Mouse (Mus musculus): ENCODE measurements at regions not wholly inside any gene's neighbourhood (a gene's known extent, or its start where the extent isn't known, plus 50 kb on each side); places are given as distances from the start of the nearest gene placed in this dataset.

DNA sequence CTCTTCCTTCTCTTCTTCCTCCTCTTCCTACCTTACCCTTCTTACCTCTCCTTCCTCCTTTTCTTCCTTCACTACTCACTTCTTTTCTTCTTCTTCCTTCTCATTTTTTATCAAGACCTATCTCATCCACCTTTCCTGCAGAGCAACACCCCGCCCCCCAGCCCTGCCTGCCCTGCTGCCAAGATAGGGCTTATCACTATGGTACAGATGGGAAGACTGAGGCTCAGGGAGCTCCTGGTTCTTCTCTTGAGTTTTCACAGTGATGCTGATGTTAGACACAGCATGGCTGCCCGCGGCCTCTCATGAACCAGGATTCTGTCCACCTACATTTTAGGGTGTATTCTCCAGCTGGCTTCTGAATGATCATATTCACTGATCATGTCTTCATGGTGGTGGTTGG lies 100.0 kb upstream of the Mki67 start:
- TF ChIP-seq POLR2A (IDR thresholded peaks at IDR 0.05; ENCODE audit: low read depth, low read length): no peak
- no peak for TF ChIP-seq CTCF (conservative IDR thresholded peaks at IDR 0.05; ENCODE audit: insufficient read depth, insufficient read length, low read depth, low read length)
- no peak overlapping the region for H3K27ac ChIP-seq (ENCODE audit: insufficient read depth, low read depth, low read length)
- WGBS: 95% methylated on average over 3 of the region's 3 CpGs
- H3K4me3 ChIP-seq (ENCODE audit: insufficient read depth, low read depth, low read length): no peak overlapping the region
- no peaks in the 10 kb centered on the region for H3K27me3 ChIP-seq (replicated peaks; ENCODE audit: control insufficient read depth, insufficient read depth, low read length)
- no peaks in the 10 kb centered on the region for H3K4me1 ChIP-seq (ENCODE audit: control insufficient read depth, insufficient read depth, low read length)
- DNase-seq: no peak
- no peaks in the 10 kb centered on the region for H3K36me3 ChIP-seq (ENCODE audit: control insufficient read depth, insufficient read depth, low read length)

DNA sequence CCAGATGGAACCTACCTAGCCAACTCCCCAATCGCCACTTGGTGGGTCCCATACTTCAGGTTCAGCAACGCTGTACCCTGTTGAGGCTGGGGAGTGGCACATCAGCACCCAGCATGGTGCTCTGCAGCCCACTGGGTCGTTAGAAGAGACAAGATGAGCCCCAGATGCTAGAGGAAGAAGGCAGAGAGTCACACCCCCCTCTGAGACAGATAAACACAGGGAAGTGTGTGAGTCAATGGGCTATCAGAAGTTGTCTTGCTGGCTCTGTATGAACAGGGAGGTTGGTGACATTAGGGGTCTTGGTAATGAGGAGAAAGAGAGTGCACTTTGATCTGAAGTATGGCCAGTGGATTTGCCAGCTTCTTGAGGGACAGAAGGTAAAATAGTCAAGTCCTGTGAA lies 101.7 kb upstream of the Mki67 start:
- DNase-seq: no peak

DNA sequence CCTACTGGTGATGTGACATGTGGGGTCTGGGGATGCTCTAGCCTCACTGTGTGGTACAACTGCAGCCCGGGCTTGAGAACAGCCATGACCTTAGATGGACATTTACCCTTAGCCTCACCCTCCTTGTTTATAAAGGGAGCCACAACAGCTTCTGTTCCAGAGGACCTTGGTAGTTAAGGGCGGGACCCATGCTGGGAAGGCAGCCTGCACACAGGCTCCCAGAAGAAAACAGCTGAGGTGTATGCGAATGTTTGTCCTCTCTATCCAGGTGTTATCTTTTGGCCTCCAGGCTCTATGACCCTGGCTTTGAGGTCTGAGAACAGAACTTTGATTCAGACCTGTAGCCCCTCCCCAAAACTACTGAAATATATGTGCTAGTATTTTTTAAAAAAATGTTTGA lies 102.1 kb upstream of the Mki67 start:
- TF ChIP-seq POLR2A (IDR thresholded peaks at IDR 0.05; ENCODE audit: low read depth, low read length): no peak
- no peak for TF ChIP-seq CTCF (conservative IDR thresholded peaks at IDR 0.05; ENCODE audit: insufficient read depth, insufficient read length, low read depth, low read length)
- 66% methylated on average over 3 of the region's 3 CpGs for whole genome bisulfite sequencing
- Histone ChIP-seq H3K36me3 (ENCODE audit: control insufficient read depth, insufficient read depth, low read length) (no peaks in the 10 kb centered on the region), H3K4me1 (ENCODE audit: control insufficient read depth, insufficient read depth, low read length) (no peaks in the 10 kb centered on the region), H3K27me3 (replicated peaks; ENCODE audit: control insufficient read depth, insufficient read depth, low read length) (no peaks in the 10 kb centered on the region), H3K4me3 (ENCODE audit: insufficient read depth, low read depth, low read length) (no peak overlapping the region), H3K27ac (ENCODE audit: insufficient read depth, low read depth, low read length) (no peak overlapping the region)
- DNase-seq: no peak

More for the DNA sequence above, 101.7 kb upstream of the Mki67 start:
- no peaks in the 10 kb centered on the region for H3K27me3 ChIP-seq (replicated peaks; ENCODE audit: control insufficient read depth, insufficient read depth, low read length)
- H3K4me1 ChIP-seq (ENCODE audit: control insufficient read depth, insufficient read depth, low read length): no peaks in the 10 kb centered on the region
- no peak overlapping the region for H3K4me3 ChIP-seq (ENCODE audit: insufficient read depth, low read depth, low read length)
- H3K36me3 ChIP-seq (ENCODE audit: control insufficient read depth, insufficient read depth, low read length): no peaks in the 10 kb centered on the region
- no peak overlapping the region for H3K27ac ChIP-seq (ENCODE audit: insufficient read depth, low read depth, low read length)
- WGBS: 71% methylated on average over 3 of the region's 3 CpGs
- TF ChIP-seq POLR2A (IDR thresholded peaks at IDR 0.05; ENCODE audit: low read depth, low read length) (no peak), CTCF (conservative IDR thresholded peaks at IDR 0.05; ENCODE audit: insufficient read depth, insufficient read length, low read depth, low read length) (no peak)

DNA sequence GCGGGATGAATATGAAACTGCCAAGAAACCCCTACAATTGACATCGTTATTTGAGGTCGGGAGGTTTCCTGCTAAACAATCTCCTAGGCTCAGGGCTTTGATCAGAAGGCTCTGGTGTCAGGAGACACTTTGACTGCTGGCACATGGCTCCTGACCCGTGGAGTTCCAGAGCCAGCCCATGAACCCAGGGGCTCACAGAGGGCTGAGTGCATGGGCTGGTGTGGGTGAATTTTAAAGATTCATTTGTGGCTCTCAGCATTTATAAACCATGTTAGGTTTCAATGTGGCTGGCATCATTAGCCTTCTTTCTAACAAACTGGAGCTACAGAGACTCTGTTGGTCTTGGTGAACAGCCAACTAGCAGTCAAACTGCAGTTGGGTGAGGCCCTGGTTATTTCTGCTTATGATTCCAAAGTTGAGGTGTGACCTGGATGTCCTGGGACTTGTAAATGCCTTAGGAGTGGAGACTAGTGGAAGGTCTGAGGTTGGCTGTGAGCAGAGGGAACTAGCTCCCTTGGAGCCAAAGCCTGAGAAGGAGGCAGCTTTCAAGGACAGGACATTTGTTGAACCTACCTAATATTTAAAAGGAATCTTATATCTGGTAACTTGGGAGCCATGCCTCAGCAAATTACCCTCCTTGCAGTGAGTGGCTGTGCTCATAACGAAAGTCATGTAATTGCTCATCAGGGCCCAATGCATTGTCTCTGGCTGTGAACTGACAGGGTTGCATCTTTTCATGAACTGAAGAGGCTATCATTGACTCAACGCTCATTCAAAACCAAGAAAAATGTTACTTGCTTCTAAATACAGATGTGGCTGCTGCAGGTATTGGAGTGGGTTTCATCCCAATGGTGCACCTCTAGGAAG lies 108.0 kb upstream of the Mki67 start:
- no peak for DNase-seq
- Histone ChIP-seq H3K4me3 (ENCODE audit: insufficient read depth, low read depth, low read length) (no peak overlapping the region), H3K27me3 (replicated peaks; ENCODE audit: control insufficient read depth, insufficient read depth, low read length) (no peaks in the 10 kb centered on the region), H3K27ac (ENCODE audit: insufficient read depth, low read depth, low read length) (no peak overlapping the region), H3K36me3 (ENCODE audit: control insufficient read depth, insufficient read depth, low read length) (no peaks in the 10 kb centered on the region), H3K4me1 (ENCODE audit: control insufficient read depth, insufficient read depth, low read length) (no peaks in the 10 kb centered on the region)
- WGBS: 44% methylated on average over 6 of the region's 6 CpGs
- no peak for TF ChIP-seq POLR2A (IDR thresholded peaks at IDR 0.05; ENCODE audit: low read depth, low read length)
- no peak for TF ChIP-seq CTCF (conservative IDR thresholded peaks at IDR 0.05; ENCODE audit: insufficient read depth, insufficient read length, low read depth, low read length)

DNA sequence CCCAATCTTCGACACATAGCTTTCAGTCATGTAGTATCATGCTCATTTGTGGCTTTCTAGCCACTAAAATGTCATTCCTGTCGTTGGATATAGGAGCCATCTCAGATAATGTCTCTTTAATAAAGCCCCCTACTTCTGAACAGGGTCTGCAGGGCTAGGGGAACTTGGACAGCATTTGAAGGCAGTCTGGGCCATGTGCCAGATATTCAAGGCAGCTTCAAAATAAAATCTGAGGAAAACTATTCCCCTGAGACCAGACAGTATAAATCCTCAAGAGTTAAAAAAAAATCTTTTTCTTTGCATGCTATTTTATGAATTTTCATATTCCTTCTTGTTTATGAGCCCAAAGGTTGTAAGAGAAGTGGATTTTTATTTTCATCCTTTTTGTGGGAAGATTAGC lies 113.1 kb upstream of the Mki67 start:
- no peak overlapping the region for H3K27ac ChIP-seq (ENCODE audit: insufficient read depth, low read depth, low read length)
- TF ChIP-seq POLR2A (IDR thresholded peaks at IDR 0.05; ENCODE audit: low read depth, low read length): no peak
- TF ChIP-seq CTCF (conservative IDR thresholded peaks at IDR 0.05; ENCODE audit: insufficient read depth, insufficient read length, low read depth, low read length): no peak
- H3K4me1 ChIP-seq (ENCODE audit: control insufficient read depth, insufficient read depth, low read length): no peaks in the 10 kb centered on the region
- H3K4me3 ChIP-seq (ENCODE audit: insufficient read depth, low read depth, low read length): no peak overlapping the region
- WGBS: 53% methylated on average over 2 of the region's 2 CpGs
- H3K27me3 ChIP-seq (replicated peaks; ENCODE audit: control insufficient read depth, insufficient read depth, low read length): no peaks in the 10 kb centered on the region
- H3K36me3 ChIP-seq (ENCODE audit: control insufficient read depth, insufficient read depth, low read length): no peaks in the 10 kb centered on the region
- no peak for DNase-seq

DNA sequence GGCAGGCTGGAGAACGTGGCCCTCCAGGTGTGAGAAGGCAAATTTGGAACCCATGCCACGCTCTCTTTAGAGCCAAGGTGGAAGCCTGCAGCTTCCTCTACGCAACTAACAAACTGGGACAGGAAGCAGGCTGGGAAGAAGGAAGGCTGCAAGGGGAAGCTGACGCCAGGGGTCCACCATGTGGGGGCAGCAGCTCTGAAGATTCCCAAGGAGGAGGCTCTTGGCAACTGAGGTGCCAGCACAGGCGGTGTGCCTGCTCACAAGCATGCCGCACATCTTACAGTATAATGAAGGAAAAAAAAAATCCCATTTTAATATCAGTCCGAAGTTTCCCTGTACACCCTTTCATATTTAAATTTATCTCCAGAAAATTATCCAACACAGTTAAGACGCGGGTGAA lies 117.3 kb upstream of the Mki67 start:
- Histone ChIP-seq H3K27me3 (replicated peaks; ENCODE audit: control insufficient read depth, insufficient read depth, low read length) (no peaks in the 10 kb centered on the region), H3K27ac (ENCODE audit: insufficient read depth, low read depth, low read length) (no peak overlapping the region), H3K4me1 (ENCODE audit: control insufficient read depth, insufficient read depth, low read length) (no peaks in the 10 kb centered on the region), H3K36me3 (ENCODE audit: control insufficient read depth, insufficient read depth, low read length) (no peaks in the 10 kb centered on the region), H3K4me3 (ENCODE audit: insufficient read depth, low read depth, low read length) (no peak overlapping the region)
- no peak for TF ChIP-seq CTCF (conservative IDR thresholded peaks at IDR 0.05; ENCODE audit: insufficient read depth, insufficient read length, low read depth, low read length)
- TF ChIP-seq POLR2A (IDR thresholded peaks at IDR 0.05; ENCODE audit: low read depth, low read length): no peak
- 75% methylated on average over 9 of the region's 9 CpGs for WGBS
- DNase-seq: no peak

DNA sequence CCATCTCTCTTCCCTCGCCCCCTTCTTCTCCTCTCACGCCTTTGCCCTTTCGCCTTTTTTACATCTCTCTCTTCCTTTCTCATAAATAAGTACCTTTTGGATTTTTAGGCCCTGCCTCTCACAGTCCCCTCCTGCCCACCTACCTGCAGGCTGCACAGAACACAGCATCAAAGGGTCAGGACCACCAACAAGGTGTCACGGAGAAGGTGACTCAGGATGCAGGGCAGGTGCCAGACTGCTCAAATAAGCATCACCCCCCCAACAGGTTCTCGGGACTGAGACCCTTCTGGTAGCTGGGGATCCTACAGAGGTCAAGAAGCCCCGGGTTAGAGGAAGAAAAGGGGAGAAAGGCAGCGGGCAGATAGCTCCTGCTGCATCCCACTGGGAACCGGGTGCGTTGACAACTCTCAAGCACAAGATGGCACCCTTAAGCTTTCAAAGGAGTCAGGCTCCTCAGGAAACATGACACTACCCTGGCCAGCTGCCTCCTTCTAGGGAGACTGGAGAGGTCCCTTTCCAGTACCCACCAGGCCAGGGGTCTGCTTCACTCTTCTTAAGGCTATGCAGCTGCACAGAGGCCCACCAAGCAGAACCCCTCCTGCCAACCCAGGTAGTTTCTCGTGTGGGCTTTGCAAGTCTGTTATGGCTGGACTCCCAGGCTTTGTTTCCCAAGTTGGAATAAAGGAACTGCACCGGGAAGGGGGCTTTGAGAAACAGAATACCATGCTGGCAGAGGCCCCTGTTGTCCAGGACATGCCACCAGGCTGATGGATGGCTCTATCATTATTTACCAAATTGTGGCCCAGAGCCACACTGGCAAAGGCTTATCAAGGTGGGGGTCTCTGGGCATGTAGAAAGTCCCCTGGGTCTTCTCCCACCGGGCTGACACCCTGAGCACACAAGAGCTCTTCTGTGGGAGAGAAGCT lies 120.9 kb upstream of the Mki67 start:
- peak; percentile 72 for DNase-seq
- H3K27me3 ChIP-seq (replicated peaks; ENCODE audit: control insufficient read depth, insufficient read depth, low read length): no peaks in the 10 kb centered on the region
- WGBS: 44% methylated on average over 12 of the region's 12 CpGs
- TF ChIP-seq POLR2A (IDR thresholded peaks at IDR 0.05; ENCODE audit: low read depth, low read length) (no peak), CTCF (conservative IDR thresholded peaks at IDR 0.05; ENCODE audit: insufficient read depth, insufficient read length, low read depth, low read length) (peak; percentile 79)
- no peak overlapping the region for H3K27ac ChIP-seq (ENCODE audit: insufficient read depth, low read depth, low read length)
- no peak overlapping the region for H3K4me3 ChIP-seq (ENCODE audit: insufficient read depth, low read depth, low read length)
- H3K4me1 ChIP-seq (ENCODE audit: control insufficient read depth, insufficient read depth, low read length): no peaks in the 10 kb centered on the region
- no peaks in the 10 kb centered on the region for H3K36me3 ChIP-seq (ENCODE audit: control insufficient read depth, insufficient read depth, low read length)
